Mouse (Mus musculus) erythroblast, adult 5-6 weeks (primary cell): Measurements from ENCODE around the gene Plekha6. TPM values are rescaled to one million over a fixed set of nuclear protein-coding genes. Genes with fewer than 3 reads are reported as not detected.

ENCODE experiments used
- ATAC-seq: replicated peaks from 2 replicates; pipeline ENCODE4 v1.8.0; 2016; ENCODE audit warnings: moderate number of reproducible peaks, mild to moderate bottlenecking, moderate TSS enrichment, inconsistent platforms; ENCODE audit not compliant: poor library complexity, low FRiP score, severe bottlenecking
- total RNA-seq, 2 experiments: library from RNA; stranded (forward) in 1 of 2; stranded (reverse) in 1 of 2; fragments of 150-400 nt in 1 of 2; fragments of 200-764, 138-1000 nt in 1 of 2; gene quantifications; 2 replicates each; pipeline versions ENCODE4 v1.2.3 to v1.2.4; 2015 to 2017; ENCODE audit warnings: low replicate concordance in 2 of 2

Gene Plekha6
- total RNA-seq, 2 experiments from 2014 or later: 0.68 TPM; not detected in 1

DNA sequence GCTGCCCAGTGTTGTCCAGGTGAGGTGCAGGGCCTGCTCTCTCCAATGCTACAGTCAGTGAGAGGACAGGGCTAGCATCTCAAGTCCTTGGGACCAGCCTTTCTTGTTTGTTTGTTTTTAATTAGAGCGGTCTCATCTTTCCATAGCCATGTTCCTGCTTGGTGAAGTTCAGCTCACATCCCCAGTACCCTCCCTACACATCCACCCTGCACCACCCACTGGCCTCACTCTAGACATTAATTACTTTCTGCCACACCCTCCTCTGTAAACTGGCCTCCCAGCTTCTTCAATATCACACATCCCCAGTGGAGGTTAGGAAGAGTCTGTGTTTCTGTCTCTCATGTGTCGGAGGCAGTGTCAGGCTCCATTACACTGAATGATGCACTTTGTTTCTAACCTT is 180.3 kb downstream of the Plekha6 start:
- ATAC-seq: no peak

GRCm38 (mm10) chr1:133346531-133346930 is 182.5 kb downstream of the Plekha6 start:
- no peak for ATAC-seq

- no peak for ATAC-seq
These were observed 183.2 kb downstream of the Plekha6 start for GRCm38 (mm10) chr1:133347226-133347625.

GRCm38 (mm10) chr1:133347693-133348520 is 183.9 kb downstream of the Plekha6 start:
- no peak for ATAC-seq

DNA sequence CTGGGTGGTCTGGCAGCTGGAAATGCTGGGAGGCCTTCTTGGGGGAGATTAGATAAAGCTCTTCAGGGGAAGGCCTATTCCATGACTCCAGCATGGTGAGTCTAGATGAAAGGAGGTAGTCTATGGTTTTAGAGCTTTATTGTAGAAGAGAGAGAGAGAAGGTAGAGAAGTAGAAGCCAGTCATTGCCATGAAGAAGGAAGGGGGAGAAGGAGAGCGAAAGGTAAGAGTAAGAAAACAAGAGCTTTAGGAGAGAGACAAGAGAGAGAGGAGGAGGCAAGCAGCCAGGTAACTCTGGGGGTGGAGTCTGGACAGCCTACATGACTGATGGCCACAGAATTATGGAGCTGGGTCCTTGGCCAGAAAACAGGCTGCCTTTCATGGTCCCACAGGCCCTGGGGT is 186.2 kb downstream of the Plekha6 start, which contains the start of gene Ren1:
Ren1 (plus strand) TSS at position 301 of the 400 bp plus-strand sequence.
- no peak for ATAC-seq

DNA sequence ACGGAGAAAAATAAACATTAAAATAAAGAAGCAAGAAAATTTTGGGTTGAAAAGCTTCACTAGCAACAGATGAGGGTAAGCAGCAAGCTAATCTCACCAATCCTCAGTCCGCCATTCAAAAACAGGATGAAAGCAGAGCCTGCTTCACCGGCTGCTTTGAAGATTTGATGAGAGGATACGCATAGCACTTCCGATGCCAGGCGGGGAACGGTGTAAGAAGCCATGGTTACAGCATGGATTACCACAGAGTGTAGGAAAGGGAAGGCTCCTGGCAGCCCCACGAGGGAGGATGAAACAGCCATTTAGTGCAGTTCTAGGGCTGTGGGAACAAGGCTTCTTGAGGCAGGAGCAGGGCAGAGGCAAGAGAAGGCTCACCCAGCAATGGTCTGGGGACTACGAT is 187.8 kb downstream of the Plekha6 start:
- ATAC-seq: no peak

Other genes starting within 250 kb of the Plekha6 start
- gene Mdm4, start 133.6 kb upstream of the Plekha6 start, total RNA-seq (2015; ENCODE audit: low replicate concordance): 38.2 and 53.6 TPM in 2 replicates
- gene Mdm4, start 133.6 kb upstream of the Plekha6 start, total RNA-seq (2017; ENCODE audit: low replicate concordance): 69.9 and 74.2 TPM in 2 replicates
- gene Pik3c2b, start 118.5 kb upstream of the Plekha6 start, total RNA-seq (2015; ENCODE audit: low replicate concordance): 0.38 and 0.84 TPM in 2 replicates
- 0.17 and 0.56 TPM in 2 replicates for gene Pik3c2b, start 118.5 kb upstream of the Plekha6 start, total RNA-seq (2017; ENCODE audit: low replicate concordance)
- 37.1 and 44.3 TPM in 2 replicates for gene Ppp1r15b, start 33.1 kb upstream of the Plekha6 start, total RNA-seq (2015; ENCODE audit: low replicate concordance)
- 72.2 and 83.8 TPM in 2 replicates for gene Ppp1r15b, start 33.1 kb upstream of the Plekha6 start, total RNA-seq (2017; ENCODE audit: low replicate concordance)
- not detected in 2 replicates for gene Golt1a, start 145.6 kb downstream of the Plekha6 start, total RNA-seq (2015; ENCODE audit: low replicate concordance)
- not detected in 2 replicates for gene Golt1a, start 145.6 kb downstream of the Plekha6 start, total RNA-seq (2017; ENCODE audit: low replicate concordance)
- gene Kiss1, start 157.7 kb downstream of the Plekha6 start, total RNA-seq (2015; ENCODE audit: low replicate concordance): not detected in 2 replicates
- not detected in 2 replicates for gene Kiss1, start 157.7 kb downstream of the Plekha6 start, total RNA-seq (2017; ENCODE audit: low replicate concordance)
- not detected in 2 replicates for gene Ren1, start 186.3 kb downstream of the Plekha6 start, total RNA-seq (2015; ENCODE audit: low replicate concordance)
- gene Ren1, start 186.3 kb downstream of the Plekha6 start, total RNA-seq (2017; ENCODE audit: low replicate concordance): not detected in 2 replicates
- gene Etnk2, start 199.4 kb downstream of the Plekha6 start, total RNA-seq (2015; ENCODE audit: low replicate concordance): not detected in 2 replicates
- not detected in 2 replicates for gene Etnk2, start 199.4 kb downstream of the Plekha6 start, total RNA-seq (2017; ENCODE audit: low replicate concordance)